Mouse (Mus musculus): ENCODE results near the gene Mbl2. TPM values are rescaled to one million over a fixed set of nuclear protein-coding genes. Genes with fewer than 3 reads are reported as not detected.

The Mbl2 gene
- total RNA-seq (2014; rRNA removed) (not detected in 2 replicates), polyA plus RNA-seq (2015; fragmentation: Nextera tagmentation; extraction: Ambion mirVana) (0.18 and 0.21 TPM in 2 replicates)

- ATAC-seq (no peak), DNase-seq (ENCODE audit: low spot score) (no peak)
- Histone ChIP-seq H3K4me3 (ENCODE audit: low read length) (no peak within 1 kb of the TSS), H3K36me3 (ENCODE audit: insufficient read depth, low read length) (no peaks in the 10 kb centered on the region), H3K27ac (no peak within 1 kb of the TSS), H3K4me2 (ENCODE audit: low read depth, low read length) (no peak within 1 kb of the TSS), H3K9ac (replicated peaks; ENCODE audit: low read length) (no peak within 1 kb of the TSS), H3K9me3 (ENCODE audit: low read length) (no peaks in the 10 kb centered on the region), H3K27me3 (ENCODE audit: insufficient read depth, low read length) (no peaks in the 10 kb centered on the region), H3K4me1 (ENCODE audit: insufficient read depth, low read length) (no peaks in the 10 kb centered on the region)
- TF ChIP-seq CTCF (IDR thresholded peaks at IDR 0.05; ENCODE audit: low read depth): no peak
- WGBS: 95% methylated on average over 3 of the region's 3 CpGs
These were observed at the start of gene Mbl2 for GRCm38 (mm10) chr19:30232691-30233090. Gene Mbl2 (plus strand): TSS chr19:30232942.

- H3K4me1 ChIP-seq (ENCODE audit: insufficient read depth, low read length): no peaks in the 10 kb centered on the region
- no peaks in the 10 kb centered on the region for H3K36me3 ChIP-seq (ENCODE audit: insufficient read depth, low read length)
- H3K4me3 ChIP-seq (ENCODE audit: low read length): no peak overlapping the region
- no peak overlapping the region for H3K4me2 ChIP-seq (ENCODE audit: low read depth, low read length)
- 89% methylated on average over 2 of the region's 2 CpGs for WGBS
- TF ChIP-seq CTCF (IDR thresholded peaks at IDR 0.05; ENCODE audit: low read depth): no peak
- no peak for DNase-seq (ENCODE audit: low spot score)
- peaks cover 2% of the 10 kb centered on the region; the same call in 1 of the 2 replicates for H3K9me3 ChIP-seq (ENCODE audit: low read length)
- H3K27me3 ChIP-seq (ENCODE audit: insufficient read depth, low read length): no peaks in the 10 kb centered on the region
- H3K9ac ChIP-seq (replicated peaks; ENCODE audit: low read length): no peak overlapping the region
- ATAC-seq: no peak
- no peak overlapping the region for H3K27ac ChIP-seq
These were observed 47.2 kb upstream of the Mbl2 start for GRCm38 (mm10) chr19:30185536-30185935.

GRCm38 (mm10) chr19:30187232-30187631 lies 45.5 kb upstream of the Mbl2 start:
- Histone ChIP-seq H3K36me3 (ENCODE audit: insufficient read depth, low read length) (no peaks in the 10 kb centered on the region), H3K27ac (no peak overlapping the region), H3K4me3 (ENCODE audit: low read length) (no peak overlapping the region), H3K9me3 (ENCODE audit: low read length) (peaks cover 2% of the 10 kb centered on the region; the same call in 1 of the 2 replicates), H3K9ac (replicated peaks; ENCODE audit: low read length) (no peak overlapping the region), H3K4me1 (ENCODE audit: insufficient read depth, low read length) (no peaks in the 10 kb centered on the region), H3K4me2 (ENCODE audit: low read depth, low read length) (no peak overlapping the region), H3K27me3 (ENCODE audit: insufficient read depth, low read length) (no peaks in the 10 kb centered on the region)
- no peak for DNase-seq (ENCODE audit: low spot score)
- no peak for TF ChIP-seq CTCF (IDR thresholded peaks at IDR 0.05; ENCODE audit: low read depth)
- ATAC-seq: no peak
- 91% methylated on average over 2 of the region's 2 CpGs for WGBS

- no peak for TF ChIP-seq CTCF (IDR thresholded peaks at IDR 0.05; ENCODE audit: low read depth)
- 80% methylated on average over 6 of the region's 6 CpGs for WGBS
- no peaks in the 10 kb centered on the region for H3K27me3 ChIP-seq (ENCODE audit: insufficient read depth, low read length)
- DNase-seq (ENCODE audit: low spot score) (no peak), ATAC-seq (no peak)
- H3K4me2 ChIP-seq (ENCODE audit: low read depth, low read length): no peak overlapping the region
- no peaks in the 10 kb centered on the region for H3K4me1 ChIP-seq (ENCODE audit: insufficient read depth, low read length)
- H3K36me3 ChIP-seq (ENCODE audit: insufficient read depth, low read length): no peaks in the 10 kb centered on the region
- H3K27ac ChIP-seq: no peak overlapping the region
- H3K9ac ChIP-seq (replicated peaks; ENCODE audit: low read length): no peak overlapping the region
- H3K4me3 ChIP-seq (ENCODE audit: low read length): no peak overlapping the region
- no peaks in the 10 kb centered on the region for H3K9me3 ChIP-seq (ENCODE audit: low read length)
These were observed 37.7 kb upstream of the Mbl2 start for GRCm38 (mm10) chr19:30194999-30195398.

- H3K9ac ChIP-seq (replicated peaks; ENCODE audit: low read length): no peak overlapping the region
- no peak overlapping the region for H3K4me3 ChIP-seq (ENCODE audit: low read length)
- TF ChIP-seq CTCF (IDR thresholded peaks at IDR 0.05; ENCODE audit: low read depth): no peak
- no peaks in the 10 kb centered on the region for H3K9me3 ChIP-seq (ENCODE audit: low read length)
- ATAC-seq (no peak), DNase-seq (ENCODE audit: low spot score) (no peak)
- no peaks in the 10 kb centered on the region for H3K4me1 ChIP-seq (ENCODE audit: insufficient read depth, low read length)
- H3K4me2 ChIP-seq (ENCODE audit: low read depth, low read length): no peak overlapping the region
- no peak overlapping the region for H3K27ac ChIP-seq
- H3K36me3 ChIP-seq (ENCODE audit: insufficient read depth, low read length): no peaks in the 10 kb centered on the region
- H3K27me3 ChIP-seq (ENCODE audit: insufficient read depth, low read length): no peaks in the 10 kb centered on the region
- WGBS: 85% methylated on average over 7 of the region's 7 CpGs
These were observed 30.6 kb upstream of the Mbl2 start for GRCm38 (mm10) chr19:30202177-30202576.

- no peaks in the 10 kb centered on the region for H3K4me1 ChIP-seq (ENCODE audit: insufficient read depth, low read length)
- peak overlapping the region; percentile 23; the same call in 1 of the 2 replicates for H3K4me2 ChIP-seq (ENCODE audit: low read depth, low read length)
- H3K9me3 ChIP-seq (ENCODE audit: low read length): no peaks in the 10 kb centered on the region
- DNase-seq (ENCODE audit: low spot score) (peak; percentile 84), ATAC-seq (peak; percentile 62)
- no peaks in the 10 kb centered on the region for H3K27me3 ChIP-seq (ENCODE audit: insufficient read depth, low read length)
- no peak overlapping the region for H3K9ac ChIP-seq (replicated peaks; ENCODE audit: low read length)
- no peak overlapping the region for H3K4me3 ChIP-seq (ENCODE audit: low read length)
- no peak overlapping the region for H3K27ac ChIP-seq
- no peaks in the 10 kb centered on the region for H3K36me3 ChIP-seq (ENCODE audit: insufficient read depth, low read length)
- TF ChIP-seq CTCF (IDR thresholded peaks at IDR 0.05; ENCODE audit: low read depth): peak; percentile 89
- 18% methylated on average over 12 of the region's 12 CpGs for WGBS
These were observed 27.5 kb upstream of the Mbl2 start for GRCm38 (mm10) chr19:30205159-30205816.

- no peak overlapping the region for H3K4me3 ChIP-seq (ENCODE audit: low read length)
- H3K4me2 ChIP-seq (ENCODE audit: low read depth, low read length): 0 out of 2 replicates have a peak overlapping the region, but pooled peaks have one; percentile 23
- no peaks in the 10 kb centered on the region for H3K4me1 ChIP-seq (ENCODE audit: insufficient read depth, low read length)
- H3K27ac ChIP-seq: no peak overlapping the region
- no peaks in the 10 kb centered on the region for H3K9me3 ChIP-seq (ENCODE audit: low read length)
- no peaks in the 10 kb centered on the region for H3K36me3 ChIP-seq (ENCODE audit: insufficient read depth, low read length)
- no peak for TF ChIP-seq CTCF (IDR thresholded peaks at IDR 0.05; ENCODE audit: low read depth)
- no peak for DNase-seq (ENCODE audit: low spot score)
- ATAC-seq: peak; percentile 24; the same call in 1 of the 2 replicates
- H3K27me3 ChIP-seq (ENCODE audit: insufficient read depth, low read length): no peaks in the 10 kb centered on the region
- 70% methylated on average over 4 of the region's 4 CpGs for WGBS
- no peak overlapping the region for H3K9ac ChIP-seq (replicated peaks; ENCODE audit: low read length)
These were observed 26.9 kb upstream of the Mbl2 start for GRCm38 (mm10) chr19:30205874-30206273.

Measured in hindbrain, postnatal 0 days (tissue).